Mouse (Mus musculus): ENCODE measurements around the gene Zfp839. TPM values are rescaled to one million over a fixed set of nuclear protein-coding genes. Genes with fewer than 3 reads are reported as not detected.
A peak's percentile ranks its signal among the peaks of the same experiment; 100 is the strongest.

The Zfp839 gene
- total and polyA plus RNA-seq, 3 experiments, result 4.2 to 5.0 TPM; not detected in 1

DNA sequence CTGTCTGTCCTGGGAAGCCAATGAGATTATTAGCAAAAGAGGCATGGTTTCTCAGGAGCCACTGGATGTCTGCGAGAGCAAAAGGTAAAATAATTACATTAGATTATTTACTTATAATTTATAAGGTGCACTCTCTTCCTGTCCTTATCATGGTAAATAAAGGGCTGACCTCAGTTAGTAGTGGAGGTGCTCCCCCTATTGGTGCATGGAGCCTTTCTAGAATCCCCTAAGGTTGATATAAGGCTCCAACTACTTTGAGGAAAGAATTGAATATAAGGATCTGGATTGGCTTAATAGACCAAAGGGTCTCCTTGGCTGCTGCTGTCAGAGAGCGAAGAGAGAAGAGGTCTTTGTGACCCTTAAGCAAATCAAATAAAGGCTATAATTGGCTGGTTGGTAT, 53.5 kb downstream of the Zfp839 start:
- H3K27me3 ChIP-seq (ENCODE audit: control insufficient read depth in 1 of 2, insufficient read depth in 2 of 2, low read length in 2 of 2), result no peaks in the 10 kb centered on the region
- peak; percentile 42 for DNase-seq (ENCODE audit: low read depth, low spot score)
- H3K36me3 ChIP-seq (ENCODE audit: control insufficient read depth in 1 of 2, insufficient read depth in 2 of 2, low read length in 2 of 2), result peaks cover 0 to 4% of the 10 kb centered on the region in 2 experiments; a peak in 2 of 4 replicates
- no peaks in the 10 kb centered on the region for H3K9me3 ChIP-seq (replicated peaks; ENCODE audit: insufficient read depth, low read length)
- H3K9ac ChIP-seq (ENCODE audit: control insufficient read depth, low read depth, low read length, poor library complexity, severe bottlenecking), result no peak overlapping the region
- no peak overlapping the region for H3K27ac ChIP-seq (ENCODE audit: control insufficient read depth, low read depth, low read length)
- no peaks in the 10 kb centered on the region for H3K79me2 ChIP-seq (ENCODE audit: control insufficient read depth, insufficient read depth, low read length, poor library complexity)
- no peak for TF ChIP-seq TCF12 (IDR thresholded peaks at IDR 0.05; ENCODE audit: low read depth, low read length)
- TF ChIP-seq RAD21 (IDR thresholded peaks at IDR 0.05; ENCODE audit: low read depth, low read length), result peak; percentile 42
- no peak for TF ChIP-seq ZMIZ1 (IDR thresholded peaks at IDR 0.05; ENCODE audit: low read depth, low read length)
- TF ChIP-seq SMC3 (IDR thresholded peaks at IDR 0.05; ENCODE audit: low read depth, low read length), result peak; percentile 38; the same call in 1 of the 2 replicates
- TF ChIP-seq CHD2 (IDR thresholded peaks at IDR 0.05; ENCODE audit: low read length), result no peak
- peak; percentile 10 to 53 (median 36); a peak in 5 of 6 replicates for TF ChIP-seq CTCF (IDR thresholded peaks at IDR 0.05 in 2 of 3, conservative IDR thresholded peaks at IDR 0.05 in 1 of 3; ENCODE audit: control insufficient read depth in 1 of 3, insufficient read depth in 1 of 3, low read depth in 2 of 3, low read length in 3 of 3, poor library complexity in 1 of 3, severe bottlenecking in 1 of 3)
- no peaks in the 10 kb centered on the region for H3K4me1 ChIP-seq (ENCODE audit: control insufficient read depth in 1 of 2, insufficient read depth in 2 of 2, low read length in 2 of 2)
- H3K4me3 ChIP-seq (ENCODE audit: control insufficient read depth in 1 of 2, insufficient read depth in 1 of 2, low read depth in 2 of 2, low read length in 2 of 2), result no peak overlapping the region

DNA sequence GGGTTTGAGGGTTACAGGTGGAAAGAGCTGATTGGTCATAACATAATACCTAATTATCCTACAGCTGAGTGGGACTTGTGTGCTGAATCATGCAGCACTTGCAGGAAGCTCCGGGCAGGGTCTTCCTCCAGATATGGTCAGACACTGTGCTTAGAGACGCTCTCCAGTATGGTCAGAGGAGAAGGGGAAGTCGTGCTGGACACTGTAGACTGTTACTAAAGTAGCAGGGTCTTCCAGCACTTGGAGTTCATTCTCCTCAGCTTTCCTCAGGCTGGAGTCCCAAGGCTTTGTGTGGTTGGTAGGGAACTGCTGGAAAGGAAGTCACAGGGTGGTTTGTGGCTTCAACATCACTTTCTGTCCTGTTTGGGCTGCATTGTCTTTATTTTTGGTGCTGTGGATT, 57.8 kb downstream of the Zfp839 start:
- Histone ChIP-seq H3K4me1 (ENCODE audit: control insufficient read depth in 1 of 2, insufficient read depth in 2 of 2, low read length in 2 of 2) (no peaks in the 10 kb centered on the region), H3K27ac (ENCODE audit: control insufficient read depth, low read depth, low read length) (no peak overlapping the region), H3K9me3 (replicated peaks; ENCODE audit: insufficient read depth, low read length) (no peaks in the 10 kb centered on the region), H3K36me3 (ENCODE audit: control insufficient read depth in 1 of 2, insufficient read depth in 2 of 2, low read length in 2 of 2) (peaks cover 0 to 3% of the 10 kb centered on the region in 2 experiments; a peak in 2 of 4 replicates), H3K4me3 (ENCODE audit: control insufficient read depth in 1 of 2, insufficient read depth in 1 of 2, low read depth in 2 of 2, low read length in 2 of 2) (no peak overlapping the region), H3K27me3 (ENCODE audit: control insufficient read depth in 1 of 2, insufficient read depth in 2 of 2, low read length in 2 of 2) (no peaks in the 10 kb centered on the region), H3K79me2 (ENCODE audit: control insufficient read depth, insufficient read depth, low read length, poor library complexity) (no peaks in the 10 kb centered on the region), H3K9ac (ENCODE audit: control insufficient read depth, low read depth, low read length, poor library complexity, severe bottlenecking) (no peak overlapping the region)
- DNase-seq (ENCODE audit: low read depth, low spot score), result no peak
- TF ChIP-seq KAT2A (conservative IDR thresholded peaks at IDR 0.05; ENCODE audit: low read depth, low read length) (no peak), TBP (IDR thresholded peaks at IDR 0.05; ENCODE audit: low read depth, low read length) (no peak), ZKSCAN1 (IDR thresholded peaks at IDR 0.05; ENCODE audit: low read depth, low read length) (no peak), E2F4 (IDR thresholded peaks at IDR 0.05; ENCODE audit: borderline replicate concordance, low read depth, low read length) (no peak), USF2 (IDR thresholded peaks at IDR 0.05; ENCODE audit: borderline replicate concordance in 1 of 2, insufficient read depth in 1 of 2, low read depth in 1 of 2, low read length in 2 of 2) (no peak), POLR2AphosphoS5 (IDR thresholded peaks at IDR 0.05; ENCODE audit: borderline replicate concordance, low read depth, low read length) (no peak), ELF1 (IDR thresholded peaks at IDR 0.05; ENCODE audit: low read depth, low read length) (no peak)

DNA sequence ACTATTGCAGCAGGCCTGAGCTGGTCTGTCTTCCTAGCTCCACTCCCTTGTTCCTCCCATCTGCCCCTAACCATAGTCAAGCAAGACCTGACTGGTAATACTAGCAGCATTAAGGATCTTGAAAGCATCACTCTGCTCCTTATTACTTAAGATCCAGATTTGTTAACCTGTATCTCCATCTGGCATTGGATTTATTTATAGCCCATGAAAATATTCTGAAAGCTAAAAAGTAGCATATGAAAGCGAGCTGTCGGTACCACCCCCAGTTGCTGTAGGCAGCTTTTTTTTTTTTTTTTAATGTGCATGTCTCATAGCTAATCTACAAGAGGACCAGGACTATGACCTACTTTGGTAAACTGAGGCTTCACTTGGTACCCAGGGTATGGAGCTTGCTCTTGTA, 59.9 kb downstream of the Zfp839 start:
- H3K9ac ChIP-seq (ENCODE audit: control insufficient read depth, low read depth, low read length, poor library complexity, severe bottlenecking), result no peak overlapping the region
- no peak for DNase-seq (ENCODE audit: low read depth, low spot score)
- no peak overlapping the region for H3K4me3 ChIP-seq (ENCODE audit: control insufficient read depth in 1 of 2, insufficient read depth in 1 of 2, low read depth in 2 of 2, low read length in 2 of 2)
- no peak overlapping the region for H3K27ac ChIP-seq (ENCODE audit: control insufficient read depth, low read depth, low read length)
- H3K9me3 ChIP-seq (replicated peaks; ENCODE audit: insufficient read depth, low read length), result no peaks in the 10 kb centered on the region
- H3K27me3 ChIP-seq (ENCODE audit: control insufficient read depth in 1 of 2, insufficient read depth in 2 of 2, low read length in 2 of 2), result no peaks in the 10 kb centered on the region
- no peaks in the 10 kb centered on the region for H3K36me3 ChIP-seq (ENCODE audit: control insufficient read depth in 1 of 2, insufficient read depth in 2 of 2, low read length in 2 of 2)
- H3K79me2 ChIP-seq (ENCODE audit: control insufficient read depth, insufficient read depth, low read length, poor library complexity), result no peaks in the 10 kb centered on the region
- no peaks in the 10 kb centered on the region for H3K4me1 ChIP-seq (ENCODE audit: control insufficient read depth in 1 of 2, insufficient read depth in 2 of 2, low read length in 2 of 2)
- TF ChIP-seq CTCF (IDR thresholded peaks at IDR 0.05 in 2 of 3, conservative IDR thresholded peaks at IDR 0.05 in 1 of 3; ENCODE audit: control insufficient read depth in 1 of 3, insufficient read depth in 1 of 3, low read depth in 2 of 3, low read length in 3 of 3, poor library complexity in 1 of 3, severe bottlenecking in 1 of 3) (no peak), RAD21 (IDR thresholded peaks at IDR 0.05; ENCODE audit: low read depth, low read length) (no peak), USF1 (IDR thresholded peaks at IDR 0.05; ENCODE audit: low read depth, low read length) (no peak), ETS1 (IDR thresholded peaks at IDR 0.05; ENCODE audit: low read depth, low read length) (no peak), NELFE (IDR thresholded peaks at IDR 0.05; ENCODE audit: low read depth, low read length) (no peak), POLR2AphosphoS2 (IDR thresholded peaks at IDR 0.05; ENCODE audit: low read length) (no peak), MAX (IDR thresholded peaks at IDR 0.05; ENCODE audit: low read length) (no peak), RCOR1 (IDR thresholded peaks at IDR 0.05; ENCODE audit: low read depth, low read length) (no peak), CHD2 (IDR thresholded peaks at IDR 0.05; ENCODE audit: low read length) (no peak), KAT2A (conservative IDR thresholded peaks at IDR 0.05; ENCODE audit: low read depth, low read length) (no peak)
